Comparison of ENCODE assay signal across 20 mouse cellular contexts in genomic region chr4:139400487-139400886, GRCm38 (mm10). TPM values are rescaled to one million over a fixed set of nuclear protein-coding genes. Genes with fewer than 3 reads are reported as not detected.
DNase-seq lines count a peak whose midpoint lies in the region; ATAC-seq and TF ChIP-seq lines count a peak whose summit lies in the region.
"Had no signal": no experiment of that assay in that cellular context is flagged by ENCODE, and none has a peak within 500 bp of the region (broad histone marks: within the 10 kb centered on the region; RNA-seq: fewer than 3 reads in every experiment).

No protein-coding gene starts in this region.

- ATAC-seq in stomach, embryonic 15.5 days (ENCODE audit: insufficient read depth, low FRiP score, low read depth): 0 out of 2 replicates have a peak, but pooled peaks have one; percentile 31
- no peak for ATAC-seq in stomach, postnatal 0 days (ENCODE audit: low FRiP score, low TSS enrichment)
- peak; percentile 66 for ATAC-seq in liver, postnatal 0 days
- ATAC-seq: activated CD4-positive, CD25-positive, alpha-beta regulatory T cell, adult 4 months; forebrain, embryonic 15.5 days; Patski had no signal

- TF ChIP-seq POLR2A in kidney, adult 2 months (IDR thresholded peaks at IDR 0.05; ENCODE audit: low read depth, low read length): no peak

- no peak for TF ChIP-seq EP300 in stomach, postnatal 0 days (optimal IDR thresholded peaks at IDR 0.05)
- TF ChIP-seq EP300 in liver, postnatal 0 days (IDR thresholded peaks at IDR 0.05; ENCODE audit: low read depth): no peak

- H3K9ac ChIP-seq in stomach, embryonic 15.5 days: no peak overlapping the region
- H3K9ac ChIP-seq in stomach, postnatal 0 days (ENCODE audit: low read length): no peak overlapping the region
- no peak overlapping the region for H3K9ac ChIP-seq in liver, postnatal 0 days (replicated peaks)
- H3K9ac ChIP-seq: embryonic facial prominence, embryonic 12.5 days; forebrain, embryonic 15.5 days; heart, embryonic 15.5 days; hindbrain, embryonic 15.5 days had no signal

- peaks cover 2% of the 10 kb centered on the region for H3K36me3 ChIP-seq in kidney, adult 2 months (ENCODE audit: control insufficient read depth, insufficient read depth, low read length)
- H3K36me3 ChIP-seq in stomach, embryonic 15.5 days: peaks cover 76% of the 10 kb centered on the region
- peaks cover 58% of the 10 kb centered on the region for H3K36me3 ChIP-seq in stomach, postnatal 0 days (ENCODE audit: control insufficient read depth, insufficient read depth, low read length)
- peaks cover 86% of the 10 kb centered on the region for H3K36me3 ChIP-seq in liver, postnatal 0 days (replicated peaks; ENCODE audit: insufficient read depth, low read length)

- H3K4me1 ChIP-seq in kidney, adult 2 months (ENCODE audit: control insufficient read depth, insufficient read depth, low read length): no peaks in the 10 kb centered on the region
- no peaks in the 10 kb centered on the region for H3K4me1 ChIP-seq in stomach, embryonic 15.5 days
- H3K4me1 ChIP-seq in stomach, postnatal 0 days (replicated peaks; ENCODE audit: control insufficient read depth, insufficient read depth): no peaks in the 10 kb centered on the region
- no peaks in the 10 kb centered on the region for H3K4me1 ChIP-seq in liver, postnatal 0 days (ENCODE audit: insufficient read depth)
- H3K4me1 ChIP-seq: embryonic facial prominence, embryonic 12.5 days; forebrain, embryonic 15.5 days; hindbrain, embryonic 10.5 days; hindbrain, embryonic 15.5 days had no signal

- H3K4me2 ChIP-seq in stomach, embryonic 15.5 days: no peak overlapping the region
- H3K4me2 ChIP-seq in stomach, postnatal 0 days (replicated peaks; ENCODE audit: low read depth): no peak overlapping the region
- H3K4me2 ChIP-seq in liver, postnatal 0 days (ENCODE audit: low read depth, low read length): no peak overlapping the region
- H3K4me2 ChIP-seq: embryonic facial prominence, embryonic 12.5 days; forebrain, embryonic 15.5 days; heart, embryonic 11.5 days; heart, embryonic 15.5 days; hindbrain, embryonic 15.5 days had no signal

- H3K27me3 ChIP-seq in kidney, adult 2 months (replicated peaks; ENCODE audit: control insufficient read depth, insufficient read depth, low read length): no peaks in the 10 kb centered on the region
- H3K27me3 ChIP-seq in stomach, embryonic 15.5 days (replicated peaks): no peaks in the 10 kb centered on the region
- H3K27me3 ChIP-seq in stomach, postnatal 0 days (ENCODE audit: control insufficient read depth, insufficient read depth, low read length): no peaks in the 10 kb centered on the region
- H3K27me3 ChIP-seq in liver, postnatal 0 days (ENCODE audit: insufficient read depth, low read length): no peaks in the 10 kb centered on the region
- H3K27me3 ChIP-seq: CH12.LX; embryonic facial prominence, embryonic 12.5 days; forebrain, embryonic 15.5 days; heart, embryonic 15.5 days; hindbrain, embryonic 15.5 days; Patski had no signal

- H3K4me3 ChIP-seq in kidney, adult 2 months (ENCODE audit: insufficient read depth, low read depth, low read length): no peak overlapping the region
- H3K4me3 ChIP-seq in stomach, embryonic 15.5 days (replicated peaks): no peak overlapping the region
- H3K4me3 ChIP-seq in stomach, postnatal 0 days (ENCODE audit: low read depth, low read length): no peak overlapping the region
- no peak overlapping the region for H3K4me3 ChIP-seq in liver, postnatal 0 days (ENCODE audit: low read depth, low read length)
- H3K4me3 ChIP-seq: embryonic facial prominence, embryonic 12.5 days; forebrain, embryonic 15.5 days; heart, embryonic 15.5 days; hindbrain, embryonic 10.5 days; hindbrain, embryonic 15.5 days had no signal

- DNase-seq in kidney, adult 2 months: peak; percentile 35
- no peak for DNase-seq in kidney, adult 8-10 months
- no peak for DNase-seq in stomach, postnatal 0 days (ENCODE audit: low spot score)
- DNase-seq in liver, postnatal 0 days: no peak
- DNase-seq in ovary, postnatal 10 days (ENCODE audit: low spot score): no peak
- DNase-seq: adrenal gland, postnatal 25 days; cerebellum, adult 18-20 months; cerebellum, adult 9-11 months; gastrocnemius, postnatal 10 days; heart, adult 18-20 months had no signal

- H3K9me3 ChIP-seq in stomach, embryonic 15.5 days: no peaks in the 10 kb centered on the region
- no peaks in the 10 kb centered on the region for H3K9me3 ChIP-seq in stomach, postnatal 0 days (ENCODE audit: control insufficient read depth, low read length)
- no peaks in the 10 kb centered on the region for H3K9me3 ChIP-seq in liver, postnatal 0 days (ENCODE audit: low read length)
- H3K9me3 ChIP-seq: embryonic facial prominence, embryonic 12.5 days; forebrain, embryonic 15.5 days; heart, embryonic 15.5 days; hindbrain, embryonic 10.5 days; hindbrain, embryonic 15.5 days had no signal

- no peak overlapping the region for H3K27ac ChIP-seq in kidney, adult 2 months (ENCODE audit: insufficient read depth, low read depth, low read length)
- no peak overlapping the region for H3K27ac ChIP-seq in stomach, embryonic 15.5 days
- H3K27ac ChIP-seq in stomach, postnatal 0 days (replicated peaks): no peak overlapping the region
- 0 out of 2 replicates have a peak overlapping the region, but pooled peaks have one; percentile 4 for H3K27ac ChIP-seq in liver, postnatal 0 days (ENCODE audit: low read depth)
- H3K27ac ChIP-seq: embryonic facial prominence, embryonic 12.5 days; forebrain, embryonic 15.5 days; heart, embryonic 15.5 days; hindbrain, embryonic 10.5 days; hindbrain, embryonic 15.5 days had no signal

- WGBS in kidney, adult 2 months: 71% methylated on average over 5 of the region's 5 CpGs
- WGBS in stomach, embryonic 15.5 days: 83% methylated on average over 5 of the region's 5 CpGs
- 85% methylated on average over 5 of the region's 5 CpGs for WGBS in stomach, postnatal 0 days
- 55% methylated on average over 5 of the region's 5 CpGs for WGBS in liver, postnatal 0 days (ENCODE audit: insufficient replicate concordance)

- no peak for TF ChIP-seq CTCF in kidney, adult 2 months (conservative IDR thresholded peaks at IDR 0.05; ENCODE audit: insufficient read depth, insufficient read length, low read depth, low read length)
- TF ChIP-seq CTCF in stomach, postnatal 0 days (IDR thresholded peaks at IDR 0.05; ENCODE audit: low read depth): no peak
- no peak for TF ChIP-seq CTCF in liver, postnatal 0 days (IDR thresholded peaks at IDR 0.05; ENCODE audit: low read depth)

RNA-seq across cellular contexts. Expression of gene Ubr4, which starts 48.1 kb away (rescaled TPM):
- 129 and 168 TPM in 2 replicates for polyA plus RNA-seq in kidney, adult 2 months (2012; rRNA removed)
- polyA plus RNA-seq in stomach, embryonic 15.5 days (2015; fragmentation: Nextera tagmentation; extraction: Ambion mirVana): 59.4 and 70.2 TPM in 2 replicates
- polyA plus RNA-seq in stomach, postnatal 0 days (2015; fragmentation: Nextera tagmentation; extraction: Ambion mirVana): 32.8 and 33.1 TPM in 2 replicates
- polyA plus RNA-seq in liver, postnatal 0 days (2015; fragmentation: Nextera tagmentation; extraction: Ambion mirVana): 24.6 and 24.7 TPM in 2 replicates

RNA-seq across cellular contexts. Expression of gene Emc1, which starts 48.1 kb away (rescaled TPM):
- polyA plus RNA-seq in kidney, adult 2 months (2012; rRNA removed): 29.2 and 31.4 TPM in 2 replicates
- 22.6 and 27.8 TPM in 2 replicates for polyA plus RNA-seq in stomach, embryonic 15.5 days (2015; fragmentation: Nextera tagmentation; extraction: Ambion mirVana)
- 10.7 and 11.9 TPM in 2 replicates for polyA plus RNA-seq in stomach, postnatal 0 days (2015; fragmentation: Nextera tagmentation; extraction: Ambion mirVana)
- polyA plus RNA-seq in liver, postnatal 0 days (2015; fragmentation: Nextera tagmentation; extraction: Ambion mirVana): 6.8 and 8.2 TPM in 2 replicates

RNA-seq across cellular contexts. Expression of gene Mrto4, which starts 48.1 kb away (rescaled TPM):
- 16.3 and 21.2 TPM in 2 replicates for polyA plus RNA-seq in kidney, adult 2 months (2012; rRNA removed)
- polyA plus RNA-seq in stomach, embryonic 15.5 days (2015; fragmentation: Nextera tagmentation; extraction: Ambion mirVana): 99.6 and 116 TPM in 2 replicates
- 41.0 and 43.7 TPM in 2 replicates for polyA plus RNA-seq in stomach, postnatal 0 days (2015; fragmentation: Nextera tagmentation; extraction: Ambion mirVana)
- 46.2 and 46.7 TPM in 2 replicates for polyA plus RNA-seq in liver, postnatal 0 days (2015; fragmentation: Nextera tagmentation; extraction: Ambion mirVana)
